Mouse (Mus musculus): ENCODE data around the gene D630023F18Rik.

Gene D630023F18Rik

GRCm38 (mm10) chr1:65122574-65123372 lies at the start of gene D630023F18Rik:
Gene D630023F18Rik (minus strand): TSS chr1:65123214.
- DNase-seq (ENCODE audit: low read depth), result no peak

GRCm38 (mm10) chr1:65171579-65171978 lies 48.6 kb upstream of the D630023F18Rik start:
- DNase-seq (ENCODE audit: low read depth), result no peak

- no peak for DNase-seq (ENCODE audit: low read depth)
Observed at GRCm38 (mm10) chr1:65169947-65170346, 46.9 kb upstream of the D630023F18Rik start.

DNA sequence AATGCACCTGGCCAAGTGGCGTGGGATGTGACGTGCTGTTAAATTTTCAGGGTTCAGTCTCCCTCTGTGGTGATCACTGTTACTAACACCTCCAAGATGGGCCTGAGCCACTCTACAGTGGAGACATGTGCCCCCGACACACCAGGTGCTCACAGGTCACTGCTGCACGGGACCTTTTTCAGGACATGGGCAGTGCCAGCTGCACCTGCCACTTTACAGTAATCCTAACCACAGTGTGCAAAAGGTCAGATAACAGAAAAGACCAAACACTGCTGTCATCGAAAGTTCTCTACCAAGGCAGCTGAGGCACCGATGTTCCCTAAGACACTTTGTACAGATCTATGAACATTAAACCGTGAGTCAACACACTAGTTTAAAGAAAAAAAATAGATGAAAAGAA lies 46.5 kb upstream of the D630023F18Rik start:
- no peak for DNase-seq (ENCODE audit: low read depth)

DNA sequence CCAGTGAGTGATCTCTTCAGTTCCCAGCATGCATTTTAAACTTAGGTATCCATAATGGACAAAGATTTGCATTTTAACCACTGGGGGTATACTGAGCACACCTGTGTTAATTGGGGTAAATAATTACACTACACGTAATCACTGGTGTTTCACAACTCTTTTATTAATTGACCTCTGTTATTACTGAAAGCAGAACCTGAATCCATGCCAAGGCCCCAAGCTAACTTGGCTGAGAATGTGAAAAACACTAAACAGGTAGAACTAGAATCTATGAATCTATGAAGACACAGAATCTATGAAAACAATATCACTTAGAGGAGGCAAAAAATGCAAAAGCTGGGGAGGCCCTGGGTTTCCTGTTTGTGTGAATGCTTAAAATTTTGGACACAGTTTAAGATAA lies 44.5 kb upstream of the D630023F18Rik start:
- no peak for DNase-seq (ENCODE audit: low read depth)

DNA sequence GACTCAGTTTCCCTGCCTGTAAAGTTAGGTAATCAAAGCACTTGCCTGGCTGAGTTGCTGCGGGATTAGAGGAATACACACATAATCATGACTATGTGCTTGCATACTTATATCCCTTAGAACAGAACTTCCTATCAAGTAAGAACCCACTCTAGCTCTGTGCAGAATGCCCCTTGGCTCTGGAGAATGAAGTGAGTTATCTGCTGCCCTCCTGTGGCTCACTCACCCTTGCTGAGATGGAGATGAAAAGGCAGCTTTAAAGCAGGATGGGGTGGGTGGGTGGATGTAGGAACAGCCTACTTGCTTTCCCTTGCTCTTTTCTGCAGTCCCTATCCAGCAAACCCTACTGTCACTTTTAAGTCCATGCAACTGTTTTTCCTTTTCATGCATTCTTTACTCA lies 39.2 kb upstream of the D630023F18Rik start:
- no peak for DNase-seq (ENCODE audit: low read depth)

DNA sequence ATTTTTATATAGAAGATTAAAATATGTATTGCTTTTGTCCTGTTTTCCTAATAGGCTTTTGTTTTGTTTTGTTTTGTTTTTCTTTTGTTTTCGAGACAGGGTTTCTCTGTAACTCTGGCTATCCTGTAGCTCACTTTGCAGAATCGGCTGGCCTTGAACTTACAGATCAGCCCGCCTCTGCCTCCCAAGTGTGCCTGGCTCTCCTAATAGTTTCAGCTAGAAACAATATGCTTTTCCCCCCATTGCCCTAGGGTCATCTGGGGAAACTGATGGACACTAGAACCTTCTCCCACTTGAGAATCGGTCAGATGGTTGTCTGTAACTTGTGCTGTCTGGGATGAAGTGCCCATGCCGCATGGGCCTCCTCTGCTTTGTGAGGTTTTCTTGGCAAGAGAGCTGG lies 33.1 kb upstream of the D630023F18Rik start:
- no peak for DNase-seq (ENCODE audit: low read depth)

GRCm38 (mm10) chr1:65154814-65155213 lies 31.8 kb upstream of the D630023F18Rik start:
- no peak for DNase-seq (ENCODE audit: low read depth)

- no peak for DNase-seq (ENCODE audit: low read depth)
Observed at GRCm38 (mm10) chr1:65147971-65148370, 25.0 kb upstream of the D630023F18Rik start.

DNA sequence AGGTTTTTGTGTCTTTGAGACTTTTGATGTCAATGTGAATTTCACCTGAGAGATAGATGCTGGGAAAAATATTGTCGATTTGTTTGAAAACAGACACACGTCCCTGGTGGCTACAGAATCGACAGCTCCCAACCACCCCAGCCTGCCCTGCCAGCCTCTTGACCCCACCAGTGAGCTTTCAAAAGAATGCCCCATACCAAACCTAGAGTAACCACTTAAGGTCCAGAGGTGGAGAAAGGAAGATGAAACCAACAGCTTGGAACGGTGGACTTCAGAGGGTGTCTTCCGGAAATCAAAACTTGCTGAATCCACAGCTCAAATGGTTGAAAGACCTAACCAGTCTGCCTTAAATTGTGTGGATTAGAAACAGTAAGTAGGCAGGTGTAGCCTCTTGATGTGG lies 24.3 kb upstream of the D630023F18Rik start:
- DNase-seq (ENCODE audit: low read depth), result no peak

GRCm38 (mm10) chr1:65146601-65147000 lies 23.6 kb upstream of the D630023F18Rik start:
- no peak for DNase-seq (ENCODE audit: low read depth)

DNA sequence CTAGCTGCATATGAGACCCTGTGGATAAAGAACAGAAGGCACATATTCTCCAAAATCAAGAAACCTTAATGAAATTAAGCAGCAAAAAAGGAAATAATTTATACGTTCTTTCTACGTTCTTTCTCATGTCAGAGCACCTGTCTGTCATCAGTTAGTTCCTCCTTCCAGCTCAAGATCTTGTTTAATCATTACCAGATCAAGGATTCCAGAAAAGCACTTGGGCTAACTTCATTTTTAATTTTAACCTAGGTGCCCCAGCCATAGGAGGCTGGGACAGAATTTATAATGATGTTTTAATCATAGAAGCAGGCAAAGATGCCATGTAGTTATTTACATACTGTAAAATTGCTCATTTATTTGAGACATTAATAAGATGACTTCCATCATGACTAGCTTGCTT lies 21.8 kb upstream of the D630023F18Rik start:
- DNase-seq (ENCODE audit: low read depth), result no peak

DNA sequence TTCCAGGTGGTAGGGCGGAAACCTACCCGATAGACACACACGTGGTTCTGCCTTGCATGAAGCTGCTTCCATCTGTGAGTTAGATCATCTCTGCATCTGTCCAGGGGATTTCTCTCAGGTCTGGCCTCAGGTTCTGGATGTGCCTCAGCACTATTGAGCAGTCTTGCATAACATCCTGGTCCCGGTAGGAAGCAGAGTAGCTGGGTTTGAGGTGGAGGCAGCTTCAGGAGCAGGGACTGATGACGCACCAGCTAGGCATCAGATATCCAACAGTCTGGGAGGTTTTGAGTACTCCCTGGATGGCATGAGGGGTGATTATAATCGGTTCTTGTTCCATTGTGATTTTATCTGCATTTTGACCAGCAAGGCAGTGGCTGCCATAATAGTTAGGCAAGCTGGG lies 14.5 kb upstream of the D630023F18Rik start:
- no peak for DNase-seq (ENCODE audit: low read depth)

- DNase-seq (ENCODE audit: low read depth), result no peak
Observed at GRCm38 (mm10) chr1:65132833-65133232, 9.8 kb upstream of the D630023F18Rik start.

- DNase-seq (ENCODE audit: low read depth), result no peak
Observed at GRCm38 (mm10) chr1:65131671-65132070, 8.7 kb upstream of the D630023F18Rik start.

DNA sequence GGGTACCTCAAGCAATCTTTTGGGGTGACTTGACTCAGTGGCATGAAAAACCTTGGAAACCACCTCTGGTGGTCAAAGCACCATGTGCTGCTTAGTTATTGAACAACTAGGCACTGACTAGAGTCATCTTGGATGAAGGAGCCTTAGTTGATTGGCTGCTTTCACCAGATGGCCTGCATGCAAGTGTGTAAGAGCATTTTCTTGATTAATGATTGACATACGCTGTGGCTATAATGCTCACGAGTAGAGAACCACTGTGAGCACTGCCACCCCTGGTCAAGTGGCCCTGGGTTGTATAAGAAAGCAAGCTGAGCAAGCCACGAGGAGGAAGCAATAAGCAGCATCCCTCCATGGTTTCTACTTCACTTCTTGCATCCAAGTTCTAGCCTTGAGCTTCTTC lies 7.2 kb upstream of the D630023F18Rik start:
- no peak for DNase-seq (ENCODE audit: low read depth)

DNA sequence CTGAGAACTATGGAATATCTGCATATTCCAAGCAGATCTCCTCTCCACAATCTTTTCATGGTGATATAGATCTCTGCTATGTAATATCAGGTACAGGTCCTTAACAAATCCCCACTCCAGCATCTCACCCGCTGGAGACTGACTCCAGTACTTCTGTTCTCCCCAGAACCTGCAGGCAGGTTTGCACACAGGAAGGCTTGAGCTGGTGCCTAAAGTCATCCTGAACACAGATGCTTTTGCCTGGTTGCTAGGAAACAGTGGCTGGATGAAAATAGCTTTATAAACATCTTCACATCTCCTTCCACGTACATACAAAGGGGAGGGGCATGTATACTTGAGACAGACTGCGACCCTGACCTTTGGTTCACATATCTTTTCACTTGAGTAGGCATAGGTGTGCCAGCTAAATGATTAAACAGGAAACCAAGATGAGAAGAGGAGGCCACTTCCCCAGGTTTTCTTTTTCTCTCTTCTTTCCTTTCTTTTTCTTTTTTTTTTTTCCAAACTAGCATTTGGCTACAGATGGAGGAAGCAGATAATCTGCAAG lies 6.7 kb upstream of the D630023F18Rik start:
- DNase-seq (ENCODE audit: low read depth), result no peak

GRCm38 (mm10) chr1:65119438-65119837 lies 3.6 kb downstream of the D630023F18Rik start, which contains the start of gene Gm28845:
Gene Gm28845 (minus strand): TSS chr1:65119558.
- no peak for DNase-seq (ENCODE audit: low read depth)

DNA sequence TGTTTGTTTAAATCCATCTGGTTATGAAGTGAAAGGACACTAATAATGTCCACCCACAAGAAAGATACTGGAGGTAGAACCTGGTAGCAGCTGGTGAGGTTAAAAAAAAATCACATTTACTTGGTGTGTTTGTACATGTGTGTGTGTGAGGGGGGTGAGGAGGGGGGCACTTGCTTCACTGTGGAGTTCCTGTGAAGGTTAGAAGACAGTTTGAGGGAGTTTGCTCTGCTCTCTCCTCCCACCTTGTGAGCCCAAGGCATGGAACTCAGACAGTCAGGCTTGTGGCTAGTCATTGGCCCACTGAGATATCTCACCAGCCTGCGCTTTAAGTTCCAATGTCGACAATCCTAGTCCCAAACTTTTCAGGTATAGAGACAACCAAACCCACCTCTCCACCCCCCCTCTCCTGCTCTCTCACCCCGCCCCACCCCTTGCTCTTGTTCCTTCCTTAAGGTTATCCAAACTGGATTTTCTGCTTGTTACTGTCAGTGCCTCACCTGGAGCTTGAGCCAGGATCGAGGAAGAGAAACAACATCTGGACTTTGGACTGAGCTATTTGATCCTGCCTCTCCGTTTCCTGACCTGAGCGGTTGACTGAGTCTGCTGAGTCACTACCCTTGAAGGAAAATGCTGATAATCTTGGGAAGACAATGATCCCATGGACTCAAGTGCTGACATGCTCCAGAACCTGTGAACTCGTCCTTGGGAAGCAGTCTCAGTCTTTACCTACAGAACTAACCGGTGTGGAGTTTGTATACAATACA lies 4.7 kb downstream of the D630023F18Rik start:
- no peak for DNase-seq (ENCODE audit: low read depth)

DNA sequence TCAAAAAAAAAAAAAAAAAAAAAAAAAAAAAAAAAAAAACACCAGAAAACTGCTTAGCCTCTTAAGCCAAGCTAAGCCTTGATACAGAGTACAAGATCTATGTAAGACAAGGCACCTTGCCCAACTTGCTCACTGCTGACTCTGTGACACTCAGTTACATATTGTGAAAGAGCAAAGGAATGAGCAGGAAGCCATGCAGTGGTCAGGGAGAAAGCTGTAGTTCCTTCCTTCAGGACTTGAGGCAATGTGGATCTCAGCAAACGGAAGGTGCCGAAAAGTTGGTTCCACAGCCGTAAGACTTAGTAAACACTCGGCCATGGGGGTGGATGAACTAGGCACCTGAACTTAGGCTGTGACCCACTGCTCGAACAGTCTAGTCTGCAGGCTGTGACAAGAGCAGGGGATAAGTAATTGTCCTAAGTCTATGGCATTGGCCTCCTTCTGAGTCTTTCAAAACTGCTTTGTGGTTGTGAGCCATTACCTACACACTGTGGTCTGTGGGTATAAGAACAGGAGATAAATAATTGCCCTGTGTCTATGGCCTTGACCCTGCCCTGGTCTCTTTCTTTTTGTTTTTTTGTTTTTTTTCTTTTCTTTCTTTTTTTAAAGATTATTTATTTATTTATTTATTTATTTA lies 9.4 kb downstream of the D630023F18Rik start:
- no peak for DNase-seq (ENCODE audit: low read depth)

DNA sequence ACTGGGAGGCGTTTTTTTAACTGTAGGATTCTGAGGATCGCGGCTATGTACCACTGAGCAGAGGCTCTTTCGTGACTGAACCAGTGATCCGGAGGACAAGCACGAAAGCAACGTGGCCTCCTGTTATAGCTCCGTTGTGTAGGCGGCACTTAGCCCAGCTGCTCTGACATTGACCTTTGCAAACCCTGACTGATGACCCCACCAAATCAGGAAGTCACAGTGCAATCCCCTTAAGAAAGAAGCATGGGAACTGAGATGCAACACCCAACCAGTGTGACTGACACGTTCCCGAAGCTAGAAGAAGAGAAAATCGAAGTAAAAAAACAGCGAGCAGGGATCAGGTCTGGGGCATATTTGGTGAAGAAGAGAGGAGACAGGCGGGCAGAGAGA lies 10.2 kb downstream of the D630023F18Rik start:
- no peak for DNase-seq (ENCODE audit: low read depth)

- peak; percentile 66 for DNase-seq (ENCODE audit: low read depth)
Observed at GRCm38 (mm10) chr1:65112031-65112806, 10.8 kb downstream of the D630023F18Rik start.
